Mouse (Mus musculus) cerebellum, adult 8-10 months (tissue): ENCODE measurements around the gene Cysrt1.
A peak's percentile ranks its signal among the peaks of the same experiment; 100 is the strongest.

ENCODE experiments used
- DNase-seq: peaks from one replicate; pipeline ENCODE4 v3.0.0; 2022

Cysrt1 gene

GRCm38 (mm10) chr2:25234050-25234449, 8.2 kb downstream of the Cysrt1 start, which contains the start of gene Slc34a3:
Gene Slc34a3 (minus strand): TSS chr2:25234364.
- DNase-seq: no peak

GRCm38 (mm10) chr2:25233421-25233820, 8.8 kb downstream of the Cysrt1 start:
- no peak for DNase-seq

GRCm38 (mm10) chr2:25231038-25231437, 11.2 kb downstream of the Cysrt1 start:
- no peak for DNase-seq

- no peak for DNase-seq
These were observed 11.7 kb downstream of the Cysrt1 start for GRCm38 (mm10) chr2:25230581-25230980.

GRCm38 (mm10) chr2:25229582-25229981, 12.7 kb downstream of the Cysrt1 start:
- no peak for DNase-seq

GRCm38 (mm10) chr2:25228995-25229530, 13.2 kb downstream of the Cysrt1 start:
- no peak for DNase-seq

- DNase-seq: peak; percentile 86
These were observed 13.8 kb downstream of the Cysrt1 start for GRCm38 (mm10) chr2:25228431-25228889.

- no peak for DNase-seq
These were observed 14.8 kb downstream of the Cysrt1 start for GRCm38 (mm10) chr2:25227406-25227805.

- no peak for DNase-seq
These were observed 15.4 kb downstream of the Cysrt1 start for GRCm38 (mm10) chr2:25226864-25227263.

- DNase-seq: no peak
These were observed 16.4 kb downstream of the Cysrt1 start for GRCm38 (mm10) chr2:25225811-25226379.

GRCm38 (mm10) chr2:25224766-25225752, 17.2 kb downstream of the Cysrt1 start:
- peak; percentile 99 for DNase-seq

GRCm38 (mm10) chr2:25224492-25224765, 17.8 kb downstream of the Cysrt1 start, which contains the start of gene Tubb4b:
Gene Tubb4b (minus strand): TSS chr2:25224702.
- DNase-seq: no peak

GRCm38 (mm10) chr2:25223681-25224491, 18.4 kb downstream of the Cysrt1 start:
- no peak for DNase-seq

GRCm38 (mm10) chr2:25221331-25221772, 20.9 kb downstream of the Cysrt1 start:
- no peak for DNase-seq

- no peak for DNase-seq
These were observed 23.8 kb downstream of the Cysrt1 start, which contains the start of gene Fam166a for GRCm38 (mm10) chr2:25218445-25218844. Gene Fam166a (plus strand): TSS chr2:25218745.

GRCm38 (mm10) chr2:25217666-25218065, 24.6 kb downstream of the Cysrt1 start:
- no peak for DNase-seq

GRCm38 (mm10) chr2:25214444-25214843, 27.8 kb downstream of the Cysrt1 start, which contains the start of gene Stpg3:
Gene Stpg3 (minus strand): TSS chr2:25214637.
- DNase-seq: no peak

GRCm38 (mm10) chr2:25213266-25213865, 28.9 kb downstream of the Cysrt1 start:
- DNase-seq: no peak

GRCm38 (mm10) chr2:25211121-25211670, 31.1 kb downstream of the Cysrt1 start, which contains the start of gene Nelfb:
Gene Nelfb (minus strand): TSS chr2:25211489.
- DNase-seq: peak; percentile 87

- DNase-seq: no peak
These were observed 31.6 kb downstream of the Cysrt1 start for GRCm38 (mm10) chr2:25210686-25211085.

GRCm38 (mm10) chr2:25207593-25207992, 34.7 kb downstream of the Cysrt1 start:
- DNase-seq: no peak
